Mouse (Mus musculus): ENCODE data around the gene Zpbp2.

- no peak for TF ChIP-seq NELFE (IDR thresholded peaks at IDR 0.05; ENCODE audit: low read depth, low read length)
- no peak; the same call in 1 of the 2 replicates for TF ChIP-seq TCF12 (IDR thresholded peaks at IDR 0.05; ENCODE audit: low read depth, low read length)
- no peak for TF ChIP-seq USF1 (IDR thresholded peaks at IDR 0.05; ENCODE audit: low read depth, low read length)
- no peak for TF ChIP-seq ZMIZ1 (IDR thresholded peaks at IDR 0.05; ENCODE audit: low read depth, low read length)
Observed at GRCm38 (mm10) chr11:98588833-98589281, 38.0 kb downstream of the Zpbp2 start.
